Mouse (Mus musculus) G1E (cell line): ENCODE results near the gene Anks6.

Source experiments
- CTCF ChIP-seq: IDR thresholded peaks from 2 replicates; pipeline ENCODE4 v1.5.1; 2012; ENCODE audit warnings: low read depth, low read length, inconsistent platforms, mixed read lengths
- GATA1 ChIP-seq: IDR thresholded peaks from 2 replicates; pipeline ENCODE4 v1.6.1; 2012; ENCODE audit warnings: borderline replicate concordance, low read length, inconsistent platforms, mixed read lengths

DNA sequence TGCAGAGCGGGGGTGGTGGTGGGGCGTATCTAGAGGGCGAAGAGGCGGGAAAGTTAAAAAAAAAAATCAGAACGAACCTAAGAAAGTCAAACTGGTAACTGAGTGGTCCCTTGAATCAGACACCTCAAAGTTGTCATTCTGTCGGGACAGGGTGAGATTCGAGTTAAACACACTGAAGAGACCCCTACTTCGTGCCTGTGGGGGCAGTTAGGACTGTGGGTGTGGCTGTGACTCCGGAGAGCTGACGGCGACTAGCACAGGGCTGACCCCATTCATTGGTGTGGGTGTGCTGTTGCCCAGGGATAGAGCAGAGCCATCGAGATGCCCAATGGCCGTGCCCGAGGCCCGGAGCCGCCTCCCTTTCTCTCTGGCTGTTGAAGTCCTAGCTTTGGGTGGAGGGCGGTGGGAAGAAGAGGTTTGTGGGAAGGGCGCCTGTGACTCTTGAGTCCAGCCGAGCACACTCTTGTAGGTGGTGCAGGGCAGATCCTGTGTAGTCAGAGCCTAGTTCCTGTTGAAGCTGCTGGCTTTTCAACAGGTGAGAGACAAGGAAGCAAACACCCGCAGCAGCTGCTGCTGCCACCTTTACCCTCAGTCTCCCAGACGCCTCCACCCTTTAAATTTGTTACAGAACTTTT is 35.3 kb upstream of the Anks6 start:
- TF ChIP-seq CTCF = no peak
- TF ChIP-seq GATA1 = no peak
